Mouse (Mus musculus) liver, embryonic 14 days (tissue): Measurements from ENCODE around the gene Prpf19. TPM values are rescaled to one million over a fixed set of nuclear protein-coding genes. Genes with fewer than 3 reads are reported as not detected.

Experiments
- polyA plus RNA-seq: library from polyadenylated mRNA; depleted of rRNA; stranded (reverse); fragments of >200 nt; gene quantifications from 2 replicates; pipeline ENCODE4 v1.2.3, GENCODE M21; 2012; rRNA removed

Gene Prpf19
- polyA plus RNA-seq: 98.2 and 111 TPM in 2 replicates

GRCm38 (mm10) chr19:10895016-10895528, at the start of gene Prpf19:
TSS of gene Prpf19 (plus strand) at chr19:10895231.

GRCm38 (mm10) chr19:10869886-10870527, 25.0 kb upstream of the Prpf19 start, which contains the start of gene Tmem132a:
TSS of gene Tmem132a (minus strand) at chr19:10869940.

GRCm38 (mm10) chr19:10881426-10882154, 13.4 kb upstream of the Prpf19 start, which contains the start of gene Tmem109:
TSS of gene Tmem109 (minus strand) at chr19:10882001.

GRCm38 (mm10) chr19:10920532-10920931, 25.5 kb downstream of the Prpf19 start, which contains the start of gene Zp1:
TSS of gene Zp1 (minus strand) at chr19:10920632.

GRCm38 (mm10) chr19:10937110-10937563, 42.1 kb downstream of the Prpf19 start, which contains the start of gene Ptgdr2:
TSS of gene Ptgdr2 (plus strand) at chr19:10937160.

GRCm38 (mm10) chr19:10949112-10949511, 54.1 kb downstream of the Prpf19 start, which contains the start of gene Ccdc86:
TSS of gene Ccdc86 (minus strand) at chr19:10949266.

Other genes with a start within 250 kb of the Prpf19 start
- 0.02 and 0.07 TPM in 2 replicates for gene Pga5, start 217.2 kb upstream of the Prpf19 start, polyA plus RNA-seq
- gene Vps37c, start 206.5 kb upstream of the Prpf19 start, polyA plus RNA-seq: 5.3 and 5.9 TPM in 2 replicates
- 0.02 TPM in 2 replicates for gene Cd5, start 156.2 kb upstream of the Prpf19 start, polyA plus RNA-seq
- not detected in 2 replicates for gene Cd6, start 65.2 kb upstream of the Prpf19 start, polyA plus RNA-seq
- gene Slc15a3, start 55.5 kb upstream of the Prpf19 start, polyA plus RNA-seq: 3.6 and 4.0 TPM in 2 replicates
- 2.2 and 2.7 TPM in 2 replicates for gene Tmem132a, start 25.3 kb upstream of the Prpf19 start, polyA plus RNA-seq
- 10.6 and 11.7 TPM in 2 replicates for gene Tmem109, start 13.2 kb upstream of the Prpf19 start, polyA plus RNA-seq
- gene Zp1, start 25.4 kb downstream of the Prpf19 start, polyA plus RNA-seq: not detected in 2 replicates
- 0.02 and 0.05 TPM in 2 replicates for gene Ptgdr2, start 41.9 kb downstream of the Prpf19 start, polyA plus RNA-seq
- 3.6 and 5.4 TPM in 2 replicates for gene Ccdc86, start 54.0 kb downstream of the Prpf19 start, polyA plus RNA-seq
- not detected in 2 replicates for gene Ms4a10, start 79.4 kb downstream of the Prpf19 start, polyA plus RNA-seq
- gene Ms4a15, start 98.0 kb downstream of the Prpf19 start, polyA plus RNA-seq: not detected in 2 replicates
- gene Ms4a18, start 122.8 kb downstream of the Prpf19 start, polyA plus RNA-seq: not detected in 2 replicates
- gene Ms4a8a, start 185.9 kb downstream of the Prpf19 start, polyA plus RNA-seq: 0.03 and 0.12 TPM in 2 replicates
- gene 1700017D01Rik, start 235.6 kb downstream of the Prpf19 start, polyA plus RNA-seq: not detected in 2 replicates